Mouse (Mus musculus) neural tube, embryonic 11.5 days (tissue): ENCODE measurements around the gene Arpc1b. TPM values are rescaled to one million over a fixed set of nuclear protein-coding genes. Genes with fewer than 3 reads are reported as not detected.
A peak's percentile ranks its signal among the peaks of the same experiment; 100 is the strongest.

Experiments used
- ATAC-seq: fragments of 200-750 bp; cut with Nextera tagmentation; 2 replicates; pipeline ENCODE4 v1.8.0; 2017; ENCODE audit warnings: moderate number of reproducible peaks, mild to moderate bottlenecking, moderate TSS enrichment, moderate library complexity; ENCODE audit not compliant: insufficient read depth, low FRiP score, low TSS enrichment
- DNase-seq: peaks from one replicate; pipeline ENCODE4 v3.0.0-alpha.2; 2015; ENCODE audit warnings: low spot score
- H3K27ac ChIP-seq: fragments of 300-500 bp; sonication (generic); 2 replicates; pipeline ENCODE4 v1.5.1; 2014; ENCODE audit warnings: low read depth, mild to moderate bottlenecking, low read length
- H3K27me3 ChIP-seq: fragments of 300-500 bp; sonication (generic); 2 replicates; pipeline ENCODE4 v1.6.1; 2014; ENCODE audit warnings: mild to moderate bottlenecking, low read length, mixed read lengths; ENCODE audit not compliant: control insufficient read depth, insufficient read depth
- H3K36me3 ChIP-seq: fragments of 300-500 bp; sonication (generic); 2 replicates; pipeline ENCODE4 v1.6.1; 2014; ENCODE audit warnings: mild to moderate bottlenecking, low read length, moderate library complexity, mixed read lengths; ENCODE audit not compliant: control insufficient read depth, insufficient read depth
- H3K4me1 ChIP-seq: fragments of 300-500 bp; sonication (generic); 2 replicates; pipeline ENCODE4 v1.6.1; 2014; ENCODE audit warnings: low read length, mixed read lengths; ENCODE audit not compliant: control insufficient read depth, insufficient read depth
- H3K4me2 ChIP-seq: fragments of 300-500 bp; sonication (generic); 2 replicates; pipeline ENCODE4 v1.6.1; 2014; ENCODE audit warnings: low read depth, mild to moderate bottlenecking, moderate library complexity
- H3K4me3 ChIP-seq: fragments of 300-500 bp; sonication (generic); 2 replicates; pipeline ENCODE4 v1.5.1; 2014; ENCODE audit warnings: low read depth, low read length
- H3K9ac ChIP-seq: fragments of 300-500 bp; sonication (generic); 2 replicates; pipeline ENCODE4 v1.6.1; 2014; ENCODE audit warnings: mild to moderate bottlenecking, low read length
- H3K9me3 ChIP-seq: fragments of 300-500 bp; sonication (generic); 2 replicates; pipeline ENCODE4 v1.6.1; 2016; ENCODE audit warnings: low read length; ENCODE audit not compliant: control insufficient read depth
- WGBS: fragments of 180-500 bp; shearing (Covaris S2); extraction: QIAGEN DNeasy Blood & Tissue Kit; methylation state at CpG from one replicate; pipeline ENCODE4 v1.1.7; 2014; 5-methylcytosine and 5-hydroxymethylcytosine counted together
- polyA plus RNA-seq: library from polyadenylated mRNA; unstranded; fragments of >200 nt; fragmentation: Nextera tagmentation; extraction: Ambion mirVana; gene quantifications from 2 replicates; pipeline ENCODE4 v1.2.1, GENCODE M21; 2014

Gene Arpc1b
- polyA plus RNA-seq, 1 experiment from 2014 or later, result 68.5 TPM

DNA sequence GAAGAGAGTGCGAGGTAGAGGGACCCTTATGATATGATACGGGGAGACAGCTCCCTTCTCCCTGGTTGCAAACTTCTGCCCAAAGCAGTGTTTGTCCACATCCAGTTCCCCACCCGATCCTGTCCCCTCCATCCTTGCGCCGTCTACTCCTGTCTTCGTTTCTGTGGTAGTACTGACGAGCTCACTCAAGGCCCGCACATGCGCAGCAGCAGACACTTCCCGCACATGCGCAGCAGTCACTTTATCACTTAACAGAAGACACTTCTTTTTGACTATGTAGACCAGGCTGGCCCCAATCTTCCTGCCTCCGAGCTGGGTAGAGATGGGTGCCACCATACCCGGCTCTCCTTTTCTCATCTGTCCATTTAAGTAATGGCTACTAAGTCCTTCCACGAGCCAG, 47.3 kb downstream of the Arpc1b start:
- H3K9me3 ChIP-seq, result no peaks in the 10 kb centered on the region
- ATAC-seq (no peak), DNase-seq (no peak)
- no peak overlapping the region for H3K4me2 ChIP-seq
- no peaks in the 10 kb centered on the region for H3K27me3 ChIP-seq
- H3K36me3 ChIP-seq, result peaks cover 7% of the 10 kb centered on the region
- H3K4me1 ChIP-seq, result peaks cover 5% of the 10 kb centered on the region; the same call in 1 of the 2 replicates
- no peak overlapping the region for H3K4me3 ChIP-seq
- 95% methylated on average over 14 of the region's 14 CpGs for WGBS
- no peak overlapping the region for H3K27ac ChIP-seq
- no peak overlapping the region for H3K9ac ChIP-seq

DNA sequence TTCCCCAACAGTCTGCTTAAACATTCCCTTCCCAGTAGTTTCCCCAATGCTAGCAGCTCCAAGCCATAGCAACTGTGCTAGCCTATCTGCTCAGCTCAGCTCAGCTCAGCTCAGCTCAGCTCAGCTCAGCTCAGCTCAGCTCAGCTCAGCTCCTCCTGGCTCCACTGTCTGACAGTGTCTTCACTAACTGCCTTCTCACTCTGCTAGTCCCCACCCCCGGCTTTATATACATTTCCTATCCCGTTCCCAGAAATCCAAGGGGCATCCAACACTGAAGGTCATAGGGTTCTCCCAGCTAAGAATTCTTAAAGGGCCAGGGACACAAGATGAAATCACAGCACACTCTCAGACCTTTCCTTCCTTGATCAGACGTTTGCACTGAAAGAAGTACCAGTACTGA, 50.7 kb downstream of the Arpc1b start:
- Histone ChIP-seq H3K4me3 (no peak overlapping the region), H3K9me3 (no peaks in the 10 kb centered on the region), H3K4me2 (no peak overlapping the region), H3K9ac (no peak overlapping the region), H3K4me1 (peaks cover 6% of the 10 kb centered on the region), H3K27me3 (no peaks in the 10 kb centered on the region), H3K36me3 (no peaks in the 10 kb centered on the region; the same call in 1 of the 2 replicates), H3K27ac (no peak overlapping the region)
- ATAC-seq (no peak), DNase-seq (no peak)
- 82% methylated on average over 3 of the region's 3 CpGs for WGBS

DNA sequence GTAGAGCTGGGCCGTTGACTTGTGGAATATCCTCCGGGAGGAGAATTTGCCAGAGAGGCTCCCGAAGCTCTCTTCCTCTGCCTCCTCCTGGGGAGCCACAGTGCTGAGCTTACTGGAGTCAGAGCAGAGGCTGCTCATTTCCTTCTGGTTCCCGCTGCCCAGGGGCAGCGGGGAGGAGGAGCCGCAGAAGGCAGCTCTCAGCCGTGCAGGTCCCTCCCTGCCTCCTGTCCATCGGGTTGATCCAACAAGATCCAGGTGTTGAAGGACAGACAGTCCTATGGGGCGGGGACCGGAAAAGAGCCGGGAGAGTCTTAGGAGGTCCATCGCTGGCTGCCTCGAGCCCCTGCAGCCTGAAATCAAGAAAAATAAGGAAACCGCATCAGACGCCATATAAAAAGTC, 51.2 kb downstream of the Arpc1b start:
- Histone ChIP-seq H3K4me2 (no peak overlapping the region), H3K4me1 (peaks cover 6% of the 10 kb centered on the region), H3K9me3 (no peaks in the 10 kb centered on the region), H3K27me3 (no peaks in the 10 kb centered on the region), H3K9ac (no peak overlapping the region), H3K4me3 (no peak overlapping the region), H3K36me3 (no peaks in the 10 kb centered on the region), H3K27ac (no peak overlapping the region)
- DNase-seq (no peak), ATAC-seq (no peak)
- 89% methylated on average over 15 of the region's 15 CpGs for WGBS

DNA sequence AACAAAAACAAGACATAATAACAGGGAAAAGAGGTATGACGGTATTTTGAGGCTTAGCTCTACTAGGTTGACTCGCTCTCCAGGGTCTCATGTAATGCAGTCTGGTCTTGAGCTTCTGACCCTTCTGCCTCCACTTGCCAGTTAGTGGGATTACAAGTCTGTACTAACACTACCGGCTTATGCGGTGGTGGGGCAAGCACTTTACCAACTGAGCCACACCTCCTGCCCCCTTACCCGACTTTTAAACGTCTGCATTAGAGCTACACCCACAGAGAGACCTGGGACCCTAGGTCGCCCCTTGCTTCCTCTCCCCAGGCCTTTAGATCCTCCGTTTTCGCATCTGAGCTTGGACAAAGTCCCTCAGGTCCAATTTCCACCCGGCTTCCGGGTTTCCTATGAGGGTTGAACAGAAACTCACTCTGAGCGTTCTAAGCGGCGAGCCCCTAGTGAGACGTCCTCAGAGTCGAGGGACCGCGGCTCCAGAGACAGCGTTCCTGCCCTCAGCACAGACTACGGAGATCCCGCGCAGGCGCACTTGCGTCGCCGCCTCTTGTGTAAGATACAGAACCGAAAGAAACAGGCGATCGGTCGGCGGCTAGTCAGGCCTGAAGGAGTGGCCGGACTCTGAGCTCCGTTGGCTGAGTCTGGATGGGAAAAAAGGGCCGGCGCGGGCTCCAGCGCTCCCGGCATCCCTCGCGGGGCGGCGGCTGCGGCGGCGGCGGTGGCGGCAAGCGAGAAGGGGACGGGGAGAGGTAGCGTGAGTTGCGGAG, 52.7 kb downstream of the Arpc1b start, which contains the start of the genes Ptcd1 and Cpsf4:
Ptcd1 (minus strand) TSS at position 573 of the 770 bp plus-strand sequence.
Cpsf4 (plus strand) TSS at position 678 of the 770 bp plus-strand sequence.
- Histone ChIP-seq H3K27me3 (no peaks in the 10 kb centered on the region), H3K4me1 (peaks cover 6% of the 10 kb centered on the region), H3K4me2 (peak within 1 kb of the TSS; percentile 59), H3K36me3 (no peaks in the 10 kb centered on the region; the same call in 1 of the 2 replicates), H3K9me3 (no peaks in the 10 kb centered on the region), H3K27ac (peak within 1 kb of the TSS; percentile 57), H3K4me3 (peak within 1 kb of the TSS; percentile 87), H3K9ac (peak within 1 kb of the TSS; percentile 91)
- peak; percentile 92 for ATAC-seq
- peak; percentile 100 for DNase-seq
- under 1% methylated on average over 51 of the region's 51 CpGs for WGBS

DNA sequence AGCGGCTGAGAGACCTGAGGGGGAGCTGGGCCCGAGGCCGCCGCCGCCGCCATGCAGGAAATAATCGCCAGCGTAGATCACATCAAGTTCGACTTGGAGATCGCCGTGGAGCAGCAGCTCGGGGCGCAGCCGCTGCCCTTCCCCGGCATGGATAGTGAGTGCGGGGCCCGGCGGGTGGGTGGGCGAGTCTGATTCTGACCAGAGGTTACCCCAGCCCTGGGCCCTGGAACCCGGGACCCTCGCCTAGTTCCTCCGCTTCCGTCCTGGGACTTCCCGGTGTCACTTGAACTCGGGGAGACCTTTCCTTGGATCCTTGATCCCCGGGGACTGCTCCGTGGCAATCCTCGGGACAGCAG, 53.3 kb downstream of the Arpc1b start:
- Histone ChIP-seq H3K27me3 (no peaks in the 10 kb centered on the region), H3K9ac (peak overlapping the region; percentile 91), H3K27ac (peak overlapping the region; percentile 56), H3K4me3 (peak overlapping the region; percentile 87), H3K4me1 (peaks cover 6% of the 10 kb centered on the region), H3K9me3 (no peaks in the 10 kb centered on the region), H3K36me3 (peaks cover 3% of the 10 kb centered on the region; the same call in 1 of the 2 replicates), H3K4me2 (peak overlapping the region; percentile 59)
- no peak for DNase-seq
- WGBS, result under 1% methylated on average over 28 of the region's 28 CpGs
- peak; percentile 48 for ATAC-seq

DNA sequence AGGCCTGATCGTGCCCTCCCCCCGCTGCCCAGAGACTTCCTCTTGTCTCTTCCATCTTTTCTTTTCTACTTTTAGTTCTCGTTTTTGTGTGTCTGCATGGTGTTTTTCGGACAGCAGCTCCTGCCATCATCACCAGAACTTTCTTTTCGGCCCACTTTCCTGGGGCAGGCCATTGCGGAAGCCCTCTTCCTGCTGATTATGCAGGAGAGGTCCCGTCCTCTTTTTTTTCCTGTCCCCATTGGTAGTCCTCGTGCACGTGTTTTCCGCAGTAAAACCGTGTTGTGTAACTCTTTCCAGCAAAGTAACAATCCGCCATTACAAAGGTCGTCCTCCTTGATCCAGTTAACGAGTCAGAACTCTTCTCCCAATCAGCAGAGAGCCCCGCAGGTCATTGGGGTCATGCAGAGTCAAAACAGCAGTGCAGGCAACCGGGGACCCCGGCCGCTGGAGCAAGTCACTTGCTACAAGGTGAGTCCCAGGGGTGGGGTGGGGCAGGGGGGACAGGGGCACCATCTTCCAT, 64.5 kb downstream of the Arpc1b start:
- WGBS, result 90% methylated on average over 18 of the region's 18 CpGs
- no peaks in the 10 kb centered on the region for H3K9me3 ChIP-seq
- no peak overlapping the region for H3K9ac ChIP-seq
- H3K4me3 ChIP-seq, result no peak overlapping the region
- no peaks in the 10 kb centered on the region for H3K27me3 ChIP-seq
- H3K36me3 ChIP-seq, result peaks cover 36% of the 10 kb centered on the region
- H3K4me1 ChIP-seq, result no peaks in the 10 kb centered on the region
- H3K27ac ChIP-seq, result no peak overlapping the region
- ATAC-seq (no peak), DNase-seq (no peak)
- no peak overlapping the region for H3K4me2 ChIP-seq

Other genes starting within 250 kb of the Arpc1b start
- gene Smurf1, start 148.4 kb upstream of the Arpc1b start, polyA plus RNA-seq, result 19.6 and 21.3 TPM in 2 replicates
- not detected in 2 replicates for gene Gm4871, start 81.5 kb upstream of the Arpc1b start, polyA plus RNA-seq
- not detected in 2 replicates for gene 1700018F24Rik, start 71.2 kb upstream of the Arpc1b start, polyA plus RNA-seq
- gene Arpc1a, start 30.4 kb upstream of the Arpc1b start, polyA plus RNA-seq, result 175 and 176 TPM in 2 replicates
- gene Kpna7, start 30.2 kb upstream of the Arpc1b start, polyA plus RNA-seq, result not detected in 2 replicates
- gene Pdap1, start 26.0 kb downstream of the Arpc1b start, polyA plus RNA-seq, result 112 and 116 TPM in 2 replicates
- 250 and 260 TPM in 2 replicates for gene Bud31, start 26.1 kb downstream of the Arpc1b start, polyA plus RNA-seq
- 16.5 and 17.9 TPM in 2 replicates for gene Ptcd1, start 52.9 kb downstream of the Arpc1b start, polyA plus RNA-seq
- gene Cpsf4, start 53.0 kb downstream of the Arpc1b start, polyA plus RNA-seq, result 34.4 and 41.1 TPM in 2 replicates
- 507 and 532 TPM in 2 replicates for gene Atp5j2, start 77.8 kb downstream of the Arpc1b start, polyA plus RNA-seq
- 8.8 and 9.5 TPM in 2 replicates for gene Zkscan14, start 87.7 kb downstream of the Arpc1b start, polyA plus RNA-seq
- gene Zkscan5, start 90.3 kb downstream of the Arpc1b start, polyA plus RNA-seq, result 19.1 and 21.1 TPM in 2 replicates
- 43.3 and 47.5 TPM in 2 replicates for gene Zfp655, start 117.5 kb downstream of the Arpc1b start, polyA plus RNA-seq
- 0.58 and 0.76 TPM in 2 replicates for gene Zscan25, start 166.3 kb downstream of the Arpc1b start, polyA plus RNA-seq
- not detected in 2 replicates for gene Cyp3a57, start 231.1 kb downstream of the Arpc1b start, polyA plus RNA-seq